Mouse (Mus musculus) neural tube, embryonic 15.5 days (tissue): ENCODE results near the gene Dmac1. TPM values are rescaled to one million over a fixed set of nuclear protein-coding genes. Genes with fewer than 3 reads are reported as not detected.
"Not testable (repeated sequence)": the region's sequence is repeated elsewhere in the genome, so short reads cannot be mapped to it uniquely, and the experiment has no call there.

ENCODE experiments used
- ATAC-seq: fragments of 200-750 bp; cut with Nextera tagmentation; 2 replicates; pipeline ENCODE4 v1.8.0; 2017; ENCODE audit warnings: mild to moderate bottlenecking, moderate TSS enrichment, moderate library complexity; ENCODE audit not compliant: low FRiP score
- H3K27ac ChIP-seq: fragments of 300-500 bp; sonication (generic); replicated peaks from 2 replicates; pipeline ENCODE4 v1.5.1; 2015; ENCODE audit warnings: mild to moderate bottlenecking, inconsistent platforms
- H3K27me3 ChIP-seq: fragments of 300-500 bp; sonication (generic); replicated peaks from 2 replicates; pipeline ENCODE4 v1.6.1; 2015; ENCODE audit warnings: inconsistent platforms
- H3K36me3 ChIP-seq: fragments of 300-500 bp; sonication (generic); 2 replicates; pipeline ENCODE4 v1.6.1; 2015; ENCODE audit warnings: inconsistent platforms
- H3K4me1 ChIP-seq: fragments of 300-500 bp; sonication (generic); 2 replicates; pipeline ENCODE4 v1.6.1; 2015; ENCODE audit warnings: inconsistent platforms
- H3K4me2 ChIP-seq: fragments of 300-500 bp; sonication (generic); 2 replicates; pipeline ENCODE4 v1.6.1; 2015; ENCODE audit warnings: inconsistent platforms, mild to moderate bottlenecking, moderate library complexity
- H3K4me3 ChIP-seq: fragments of 300-500 bp; sonication (generic); replicated peaks from 2 replicates; pipeline ENCODE4 v1.5.1; 2015; ENCODE audit warnings: mild to moderate bottlenecking, inconsistent platforms
- H3K9ac ChIP-seq: fragments of 300-500 bp; sonication (generic); replicated peaks from 2 replicates; pipeline ENCODE4 v1.6.1; 2015; ENCODE audit warnings: mild to moderate bottlenecking, inconsistent platforms
- H3K9me3 ChIP-seq: fragments of 300-500 bp; sonication (generic); replicated peaks from 2 replicates; pipeline ENCODE4 v1.6.1; 2016; ENCODE audit warnings: inconsistent platforms
- WGBS: fragments of 180-500 bp; shearing (Covaris S2); methylation state at CpG from one replicate; pipeline ENCODE4 v1.1.7; 2015; ENCODE audit warnings: mixed read lengths; 5-methylcytosine and 5-hydroxymethylcytosine counted together
- polyA plus RNA-seq: library from polyadenylated mRNA; unstranded; fragments of >200 nt; fragmentation: Nextera tagmentation; extraction: Ambion mirVana; gene quantifications from 2 replicates; pipeline ENCODE4 v1.2.1, GENCODE M21; 2015

Dmac1 gene
- polyA plus RNA-seq, 1 experiment from 2014 or later = 100 TPM

DNA sequence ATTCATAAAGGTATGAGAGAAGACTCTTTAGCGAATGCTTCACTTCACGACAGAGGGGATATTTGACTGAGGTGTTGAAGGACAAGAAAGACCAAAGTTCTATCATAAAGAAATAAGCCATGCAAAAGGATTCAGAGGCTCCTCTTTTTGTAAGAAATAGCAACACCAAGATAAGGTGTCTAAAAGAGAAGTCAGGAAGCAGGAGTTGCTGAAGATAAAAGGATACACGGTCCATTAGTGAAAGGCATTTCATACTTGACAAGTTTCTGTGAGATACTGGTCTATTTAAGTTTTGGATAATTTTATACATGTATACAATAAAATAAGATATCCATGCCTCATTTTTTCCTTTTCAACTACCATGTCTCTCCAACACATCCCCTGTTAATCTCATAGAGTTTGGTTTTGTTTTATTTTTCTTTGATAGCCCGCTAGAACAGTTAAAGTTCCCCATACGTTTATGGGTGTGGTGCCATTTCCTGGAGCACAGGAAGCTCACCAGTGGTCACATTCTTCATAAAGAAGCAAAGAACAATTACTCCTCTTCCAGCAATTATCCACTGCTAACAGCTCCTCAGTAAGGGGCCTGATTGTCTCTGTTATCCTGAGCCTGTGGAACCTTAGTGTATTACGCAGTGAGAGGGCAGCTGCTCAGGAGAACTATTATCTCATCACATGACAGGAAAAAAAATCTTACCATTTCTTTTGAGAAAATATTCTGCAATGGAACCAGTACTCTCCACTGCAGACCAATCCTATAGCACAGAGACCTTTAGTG is 11.1 kb downstream of the Dmac1 start:
- no peak for ATAC-seq
- Histone ChIP-seq H3K27ac (no peak overlapping the region), H3K4me3 (no peak overlapping the region), H3K4me2 (no peak overlapping the region), H3K4me1 (no peaks in the 10 kb centered on the region), H3K9ac (no peak overlapping the region), H3K27me3 (no peaks in the 10 kb centered on the region), H3K9me3 (no peaks in the 10 kb centered on the region), H3K36me3 (no peaks in the 10 kb centered on the region)
- WGBS = 76% methylated on average over 6 of the region's 6 CpGs

DNA sequence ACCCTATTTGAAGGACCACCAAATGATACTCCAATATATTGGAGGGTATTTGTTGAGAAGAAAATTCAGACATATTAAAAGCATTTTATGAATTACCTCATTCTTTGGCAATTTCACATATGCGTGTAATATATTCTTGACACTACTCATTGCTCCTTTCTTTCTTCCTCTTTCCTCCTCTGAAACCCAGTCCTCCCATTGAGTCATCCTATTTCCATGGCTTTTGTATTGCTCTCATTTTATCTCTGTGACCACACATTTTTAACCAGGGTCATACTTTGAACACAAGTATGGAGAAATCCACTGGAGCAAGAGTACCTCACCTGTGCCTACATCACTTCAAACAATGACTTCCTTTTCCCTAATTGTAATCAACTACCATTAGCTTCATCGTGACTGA is 13.9 kb downstream of the Dmac1 start:
- no peak for ATAC-seq
- Histone ChIP-seq H3K4me2 (no peak overlapping the region), H3K27ac (no peak overlapping the region), H3K9me3 (no peaks in the 10 kb centered on the region), H3K4me3 (no peak overlapping the region), H3K4me1 (no peaks in the 10 kb centered on the region), H3K9ac (no peak overlapping the region), H3K27me3 (no peaks in the 10 kb centered on the region), H3K36me3 (no peaks in the 10 kb centered on the region)
- WGBS = 96% methylated on average over 2 of the region's 2 CpGs

DNA sequence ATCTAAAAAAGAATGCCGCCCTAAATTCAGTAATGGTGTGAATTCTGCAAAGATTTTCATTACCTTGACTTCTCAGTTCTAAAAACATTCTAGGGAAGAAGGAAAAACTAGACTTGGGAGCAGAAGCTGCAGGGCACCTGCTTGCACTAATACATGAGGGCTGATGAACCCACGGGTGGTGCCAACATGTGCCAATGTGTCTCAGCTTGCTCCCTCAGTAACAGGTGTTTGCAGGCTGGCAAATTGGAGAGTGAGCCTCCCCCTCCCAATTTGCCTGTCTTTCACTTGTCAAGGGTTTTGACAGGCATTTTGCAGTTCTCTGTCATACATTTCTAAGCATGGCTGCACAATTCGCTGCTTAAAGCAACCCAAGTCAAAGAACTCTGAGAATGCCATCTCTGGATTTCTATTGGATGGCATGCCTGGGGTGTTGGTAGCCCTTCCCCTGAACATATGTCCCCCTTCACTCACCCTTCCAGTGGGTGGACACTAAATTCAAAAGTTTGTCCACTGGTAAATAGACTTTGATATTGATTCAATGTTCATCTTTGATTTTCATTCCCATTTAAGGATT is 14.5 kb downstream of the Dmac1 start:
- Histone ChIP-seq H3K27ac (no peak overlapping the region), H3K9ac (no peak overlapping the region), H3K4me2 (no peak overlapping the region), H3K4me1 (no peaks in the 10 kb centered on the region), H3K9me3 (no peaks in the 10 kb centered on the region), H3K36me3 (no peaks in the 10 kb centered on the region), H3K27me3 (no peaks in the 10 kb centered on the region), H3K4me3 (no peak overlapping the region)
- ATAC-seq = no peak
- WGBS = 91% methylated on average over 3 of the region's 3 CpGs

DNA sequence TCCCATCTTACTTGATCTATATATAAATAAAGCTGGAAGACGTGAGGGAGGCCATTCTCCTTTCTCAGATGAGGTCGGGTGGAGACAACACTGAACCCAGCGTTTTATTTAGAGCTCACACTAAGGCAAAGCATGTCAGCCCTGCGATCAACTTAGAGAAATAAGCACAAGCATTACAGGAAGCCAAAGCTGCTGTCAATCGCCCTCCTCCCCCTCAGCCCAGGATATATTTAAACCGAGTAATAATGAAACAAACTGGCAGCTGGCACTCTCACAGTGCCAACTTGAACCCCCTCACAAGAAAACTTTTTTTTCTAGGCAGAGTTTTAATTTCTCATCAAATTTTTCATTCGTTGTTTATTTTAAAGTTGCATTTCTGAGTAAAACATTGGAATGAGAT is 15.7 kb downstream of the Dmac1 start:
- H3K9me3 ChIP-seq = no peaks in the 10 kb centered on the region
- 72% methylated on average over 7 of the region's 7 CpGs for WGBS
- H3K4me1 ChIP-seq = no peaks in the 10 kb centered on the region
- ATAC-seq = no peak
- no peak overlapping the region for H3K4me2 ChIP-seq
- H3K9ac ChIP-seq = no peak overlapping the region
- no peak overlapping the region for H3K4me3 ChIP-seq
- H3K27ac ChIP-seq = no peak overlapping the region
- H3K27me3 ChIP-seq = no peaks in the 10 kb centered on the region
- no peaks in the 10 kb centered on the region for H3K36me3 ChIP-seq

DNA sequence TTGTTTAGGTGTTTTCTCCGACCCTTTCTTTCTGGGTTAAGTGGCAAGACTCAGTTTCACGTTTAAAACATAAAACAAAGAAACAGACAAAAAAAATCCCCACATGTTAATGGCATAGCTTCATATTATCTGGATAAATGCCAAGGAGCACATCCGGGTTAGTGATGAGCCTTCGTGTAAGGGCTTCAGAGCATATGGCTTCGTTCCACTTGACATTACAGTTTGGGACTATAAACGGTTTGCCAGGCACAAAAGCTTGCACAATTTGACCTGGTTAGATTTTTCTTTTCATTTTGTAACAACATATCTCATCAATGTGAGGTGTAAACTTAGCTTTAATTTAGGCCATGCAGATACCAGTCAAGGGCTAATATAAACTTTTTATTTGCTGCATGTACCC is 17.9 kb downstream of the Dmac1 start:
- H3K4me2 ChIP-seq = no peak overlapping the region
- H3K27me3 ChIP-seq = no peaks in the 10 kb centered on the region
- no peaks in the 10 kb centered on the region for H3K4me1 ChIP-seq
- no peak overlapping the region for H3K9ac ChIP-seq
- no peak overlapping the region for H3K27ac ChIP-seq
- 50% methylated on average over 6 of the region's 6 CpGs for WGBS
- H3K36me3 ChIP-seq = no peaks in the 10 kb centered on the region
- H3K9me3 ChIP-seq = no peaks in the 10 kb centered on the region
- ATAC-seq = no peak
- H3K4me3 ChIP-seq = no peak overlapping the region

DNA sequence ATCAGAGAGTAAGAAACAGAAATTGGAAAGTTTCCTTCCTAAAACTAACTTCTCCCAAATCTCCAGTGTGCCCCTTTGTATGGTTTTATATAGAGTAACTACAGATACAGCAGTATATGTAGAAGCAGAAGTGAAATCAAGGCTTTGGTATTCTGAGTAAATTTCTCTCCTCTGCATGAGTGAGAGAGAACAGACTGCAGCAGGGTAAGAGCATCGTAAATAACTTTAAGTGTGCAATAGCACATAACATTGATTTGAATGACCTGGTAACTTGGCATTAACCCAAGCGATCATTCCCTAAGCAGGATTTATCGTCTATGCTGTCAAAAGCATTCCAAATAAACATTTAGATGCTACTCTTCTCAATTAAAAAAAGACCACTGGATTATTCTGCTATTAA is 18.7 kb downstream of the Dmac1 start:
- Histone ChIP-seq H3K27me3 (no peaks in the 10 kb centered on the region), H3K36me3 (no peaks in the 10 kb centered on the region), H3K4me3 (no peak overlapping the region), H3K9ac (no peak overlapping the region), H3K4me2 (no peak overlapping the region), H3K4me1 (no peaks in the 10 kb centered on the region), H3K9me3 (no peaks in the 10 kb centered on the region), H3K27ac (no peak overlapping the region)
- ATAC-seq = peak; percentile 55; the same call in 1 of the 2 replicates
- 28% methylated on average over 3 of the region's 3 CpGs for WGBS

DNA sequence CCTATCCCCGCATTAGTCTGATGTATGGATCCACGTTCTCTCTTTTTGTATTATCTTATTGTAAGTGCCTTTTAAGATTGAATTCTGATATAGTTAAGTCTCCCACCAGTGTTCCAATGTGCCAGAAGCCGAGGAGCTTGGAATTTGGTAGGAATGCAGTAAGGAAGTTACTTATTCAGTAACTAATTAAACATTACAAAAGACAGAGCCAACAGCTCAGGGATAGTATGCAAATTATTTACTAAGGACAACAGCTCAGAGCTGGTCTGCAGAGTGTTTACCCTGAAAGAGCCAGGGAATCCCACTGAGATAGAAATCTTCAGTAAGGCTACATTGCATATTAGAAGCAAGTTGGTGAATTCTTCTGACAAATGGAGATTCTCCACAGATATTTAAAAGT is 43.5 kb downstream of the Dmac1 start:
- WGBS = 29% methylated on average over 3 of the region's 3 CpGs
- H3K4me1 ChIP-seq, H3K4me2 ChIP-seq, H3K9ac ChIP-seq, ATAC-seq, H3K27ac ChIP-seq, H3K9me3 ChIP-seq, H3K27me3 ChIP-seq, H3K4me3 ChIP-seq, H3K36me3 ChIP-seq: not testable (repeated sequence)
